Mouse (Mus musculus): ENCODE results near the gene Fstl3.
A peak's percentile ranks its signal among the peaks of the same experiment; 100 is the strongest.
"Not testable (repeated sequence)": the region's sequence is repeated elsewhere in the genome, so short reads cannot be mapped to it uniquely, and the experiment has no call there.

The Fstl3 gene

GRCm38 (mm10) chr10:79777103-79777531 lies at the start of gene Fstl3:
Gene Fstl3 (plus strand): TSS chr10:79777272.
- DNase-seq = no peak

GRCm38 (mm10) chr10:79728323-79729249 lies 48.5 kb upstream of the Fstl3 start:
- no peak for DNase-seq

GRCm38 (mm10) chr10:79729357-79729965 lies 47.6 kb upstream of the Fstl3 start:
- DNase-seq = no peak

- no peak for DNase-seq
Observed at GRCm38 (mm10) chr10:79732500-79732899, 44.6 kb upstream of the Fstl3 start.

GRCm38 (mm10) chr10:79733847-79734246 lies 43.2 kb upstream of the Fstl3 start:
- DNase-seq = no peak

GRCm38 (mm10) chr10:79735361-79735760 lies 41.7 kb upstream of the Fstl3 start:
- DNase-seq = no peak

GRCm38 (mm10) chr10:79736706-79737105 lies 40.4 kb upstream of the Fstl3 start:
- no peak for DNase-seq

- DNase-seq = no peak
Observed at GRCm38 (mm10) chr10:79738259-79738658, 38.8 kb upstream of the Fstl3 start.

GRCm38 (mm10) chr10:79739234-79739633 lies 37.8 kb upstream of the Fstl3 start:
- DNase-seq = no peak

GRCm38 (mm10) chr10:79740863-79741262 lies 36.2 kb upstream of the Fstl3 start:
- no peak for DNase-seq

- DNase-seq = no peak
Observed at GRCm38 (mm10) chr10:79743161-79743560, 33.9 kb upstream of the Fstl3 start.

- DNase-seq = no peak
Observed at GRCm38 (mm10) chr10:79743650-79744365, 33.3 kb upstream of the Fstl3 start.

- peak; percentile 47 for DNase-seq
Observed at GRCm38 (mm10) chr10:79745411-79745810, 31.7 kb upstream of the Fstl3 start.

- peak; percentile 98 for DNase-seq
Observed at GRCm38 (mm10) chr10:79745898-79746773, 30.9 kb upstream of the Fstl3 start, which contains the start of gene Polrmt. Gene Polrmt (minus strand): TSS chr10:79746581.

- no peak for DNase-seq
Observed at GRCm38 (mm10) chr10:79746774-79747151, 30.3 kb upstream of the Fstl3 start.

GRCm38 (mm10) chr10:79748496-79748895 lies 28.6 kb upstream of the Fstl3 start:
- no peak for DNase-seq

- DNase-seq = peak; percentile 72
Observed at GRCm38 (mm10) chr10:79754856-79755516, 22.1 kb upstream of the Fstl3 start, which contains the start of gene Fgf22. Gene Fgf22 (plus strand): TSS chr10:79755076.

- no peak for DNase-seq
Observed at GRCm38 (mm10) chr10:79755854-79756253, 21.2 kb upstream of the Fstl3 start.

- DNase-seq = no peak
Observed at GRCm38 (mm10) chr10:79756660-79757059, 20.4 kb upstream of the Fstl3 start.

- not testable (repeated sequence) for DNase-seq
Observed at GRCm38 (mm10) chr10:79759675-79760074, 17.4 kb upstream of the Fstl3 start.

- no peak for DNase-seq
Observed at GRCm38 (mm10) chr10:79760603-79761143, 16.4 kb upstream of the Fstl3 start.
